Comparison of ENCODE assay signal across 8 mouse cellular contexts in genomic region chr4:123071266-123071966, GRCm38 (mm10). TPM values are rescaled to one million over a fixed set of nuclear protein-coding genes. Genes with fewer than 3 reads are reported as not detected.
DNase-seq lines count a peak whose midpoint lies in the region; ATAC-seq and TF ChIP-seq lines count a peak whose summit lies in the region.

No protein-coding gene starts in this region.

- no peak overlapping the region for H3K27ac ChIP-seq in forebrain, embryonic 12.5 days
- no peak overlapping the region for H3K27ac ChIP-seq in small intestine, adult 2 months (ENCODE audit: insufficient read depth, low read depth, low read length)

- peak overlapping the region; percentile 24 for H3K4me2 ChIP-seq in forebrain, embryonic 12.5 days

- intact Hi-C loops in gastrocnemius, postnatal 14 days (cut with DNase I; ENCODE audit: low total_unique reads): no loop called here

- H3K4me3 ChIP-seq in forebrain, embryonic 12.5 days (replicated peaks): no peak overlapping the region
- H3K4me3 ChIP-seq in small intestine, adult 2 months (ENCODE audit: low read depth, low read length): no peak overlapping the region; the same call in 1 of the 2 replicates

- H3K36me3 ChIP-seq in forebrain, embryonic 12.5 days (replicated peaks): no peaks in the 10 kb centered on the region
- no peaks in the 10 kb centered on the region for H3K36me3 ChIP-seq in small intestine, adult 2 months (ENCODE audit: control insufficient read depth, insufficient read depth, low read length)

- H3K27me3 ChIP-seq in forebrain, embryonic 12.5 days: peaks cover 6% of the 10 kb centered on the region; the same call in 1 of the 2 replicates
- no peaks in the 10 kb centered on the region for H3K27me3 ChIP-seq in small intestine, adult 2 months (ENCODE audit: control insufficient read depth, insufficient read depth, low read length)

- 7% methylated on average over 13 of the region's 13 CpGs for WGBS in forebrain, embryonic 12.5 days
- 8% methylated on average over 13 of the region's 13 CpGs for WGBS in small intestine, adult 2 months

- peak; percentile 55; the same call in 1 of the 2 replicates for ATAC-seq in forebrain, embryonic 12.5 days (ENCODE audit: low FRiP score)

- H3K4me1 ChIP-seq in forebrain, embryonic 12.5 days: peaks cover 6% of the 10 kb centered on the region; the same call in 1 of the 2 replicates
- no peaks in the 10 kb centered on the region for H3K4me1 ChIP-seq in small intestine, adult 2 months (ENCODE audit: control insufficient read depth, insufficient read depth, insufficient read length, low read length)

- peak; percentile 50; the same call in 1 of the 2 replicates for TF ChIP-seq CTCF in small intestine, adult 2 months (IDR thresholded peaks at IDR 0.05; ENCODE audit: extremely low read depth, insufficient read length, insufficient replicate concordance, low read depth, low read length)

- no peak for TF ChIP-seq POLR2A in small intestine, adult 2 months (IDR thresholded peaks at IDR 0.05; ENCODE audit: low read depth, low read length)

- 0 out of 2 replicates have a peak overlapping the region, but pooled peaks have one; percentile 1 for H3K9ac ChIP-seq in forebrain, embryonic 12.5 days

- no peaks in the 10 kb centered on the region for H3K9me3 ChIP-seq in forebrain, embryonic 12.5 days

- peak; percentile 42 for DNase-seq in gastrocnemius, postnatal 14 days
- no peak for DNase-seq in gastrocnemius, adult 8-10 months (ENCODE audit: low spot score in 2 of 2)
- DNase-seq in Muller cell, postnatal 12 days (ENCODE audit: inconsistent ontology term): peak; percentile 15
- peak; percentile 15 for DNase-seq in kidney, adult 9 months
- DNase-seq in lung, postnatal 25 days (ENCODE audit: low spot score): peak; percentile 84
- DNase-seq in frontal cortex, postnatal 36 days (ENCODE audit: low spot score in 2 of 2): no peak

RNA-seq across cellular contexts. Expression of gene Bmp8b, which starts 33.5 kb away (rescaled TPM):
- not detected for total RNA-seq in gastrocnemius, postnatal 14 days (2021)
- total RNA-seq in gastrocnemius, adult 8-10 months (2022): not detected
- polyA plus RNA-seq in forebrain, embryonic 12.5 days (2016; fragmentation: Nextera tagmentation; extraction: Ambion mirVana): 0.17 and 0.24 TPM in 2 replicates
- polyA plus RNA-seq in small intestine, adult 2 months (2012; rRNA removed): 2.0 and 19.3 TPM in 2 replicates

RNA-seq across cellular contexts. Expression of gene Oxct2b, which starts 44.6 kb away (rescaled TPM):
- total RNA-seq in gastrocnemius, postnatal 14 days (2021): not detected
- not detected for total RNA-seq in gastrocnemius, adult 8-10 months (2022)
- 0.15 and 0.17 TPM in 2 replicates for polyA plus RNA-seq in forebrain, embryonic 12.5 days (2016; fragmentation: Nextera tagmentation; extraction: Ambion mirVana)
- 0.08 and 1.4 TPM in 2 replicates for polyA plus RNA-seq in small intestine, adult 2 months (2012; rRNA removed)

RNA-seq across cellular contexts. Expression of gene Trit1, which starts 55.0 kb away (rescaled TPM):
- total RNA-seq in gastrocnemius, postnatal 14 days (2021): 10 to 100 TPM in 1 of 2 experiments, 1 to 10 TPM in 1; 8.3 to 12.2 TPM
- 1 to 10 TPM; 5.8 to 7.1 (median 6.6) TPM for total RNA-seq in gastrocnemius, adult 8-10 months (2022)
- polyA plus RNA-seq in forebrain, embryonic 12.5 days (2016; fragmentation: Nextera tagmentation; extraction: Ambion mirVana): 29.3 and 29.7 TPM in 2 replicates
- 2.5 and 2.7 TPM in 2 replicates for polyA plus RNA-seq in small intestine, adult 2 months (2012; rRNA removed)

Comparison
In these comparisons a context has a peak if more than half of its experiments do, and no peak if none do; other contexts are left out.
1. DNase-seq: peak in gastrocnemius, postnatal 14 days (single experiment), Muller cell, postnatal 12 days (single experiment), kidney, adult 9 months (single experiment) and lung, postnatal 25 days (single experiment); none in gastrocnemius, adult 8-10 months (0 of 2) and frontal cortex, postnatal 36 days (0 of 2).